Comparison of ENCODE assay signal across 8 mouse cellular contexts in genomic region chr11:115612410-115613137, GRCm38 (mm10). TPM values are rescaled to one million over a fixed set of nuclear protein-coding genes. Genes with fewer than 3 reads are reported as not detected.
DNase-seq lines count a peak whose midpoint lies in the region; TF ChIP-seq lines count a peak whose summit lies in the region.

Mif4gd (minus strand) TSS chr11:115612969.

- peak; percentile 60 for TF ChIP-seq CTCF in left cerebral cortex, adult 2 months (IDR thresholded peaks at IDR 0.05)

- intact Hi-C loops in left cerebral cortex, adult 2 months (cut with DNase I): no loop called here

- H3K27ac ChIP-seq in left cerebral cortex, adult 2 months: peak within 1 kb of the TSS; percentile 97
- H3K27ac ChIP-seq in macrophage: peak within 1 kb of the TSS; percentile 80

- DNase-seq in adipocyte (ENCODE audit: low spot score): peak; percentile 92
- DNase-seq in embryo, embryonic 10 days (ENCODE audit: low spot score): peak; percentile 87
- peak; percentile 89 for DNase-seq in gastrocnemius, postnatal 10 days
- peak; percentile 49 for DNase-seq in hindlimb bud, embryonic 11.5 days (ENCODE audit: extremely low spot score, low read depth, low spot score)
- DNase-seq in left cerebral cortex, adult 2 months (ENCODE audit: extremely low spot score in 1 of 2, low spot score in 2 of 2): peak; percentile 67 to 77
- DNase-seq in retina, postnatal 7 days (ENCODE audit: low read depth, low spot score): peak; percentile 81
- DNase-seq in urinary bladder, adult 2 months (ENCODE audit: low spot score): peak; percentile 93

- peaks cover 53% of the 10 kb centered on the region for H3K36me3 ChIP-seq in macrophage (ENCODE audit: inconsistent target)

- no peaks in the 10 kb centered on the region; the same call in 1 of the 2 replicates for H3K79me2 ChIP-seq in macrophage (ENCODE audit: inconsistent target)

- H3K4me3 ChIP-seq in left cerebral cortex, adult 2 months: peak within 1 kb of the TSS; percentile 80
- peak within 1 kb of the TSS; percentile 59 for H3K4me3 ChIP-seq in macrophage (ENCODE audit: inconsistent target)

- under 1% methylated on average over 55 of the region's 80 CpGs for WGBS in macrophage (ENCODE audit: missing documents)

RNA-seq across cellular contexts. Expression of gene Mif4gd, which starts in this region (rescaled TPM):
- 10 to 100 TPM; 38.3 to 38.7 TPM for total RNA-seq in gastrocnemius, postnatal 10 days (2021)
- 10 to 100 TPM; 15.6 to 16.0 TPM for total RNA-seq in left cerebral cortex, adult 2 months (2021)
- 10 to 100 TPM; 17.5 to 86.6 (median 58.6) TPM for total RNA-seq in macrophage (2018; cell fraction: chromatin; rRNA removed)
- total RNA-seq in macrophage (2018; cell fraction: cytosol; rRNA removed): 10 to 100 TPM; 38.8 to 58.2 (median 50.4) TPM
- total RNA-seq in macrophage (2018; cell fraction: nucleus; rRNA removed): 100 to 1,000 TPM in 1 of 26 experiments, 10 to 100 TPM in 25; 30.6 to 102 (median 72.1) TPM
- 24.9 to 57.5 TPM (median 29.7 TPM) in 3 replicates for polyA plus RNA-seq in macrophage (2018)
- 79.9 and 89.7 TPM in 2 replicates for polyA plus RNA-seq in urinary bladder, adult 2 months (2012; rRNA removed)

Comparison
In these comparisons a context has a peak if more than half of its experiments do, and no peak if none do; other contexts are left out.
1. Peak in every context shown above with its lines: DNase-seq, H3K4me3 ChIP-seq and H3K27ac ChIP-seq.